Comparison of ENCODE assay signal across 32 mouse cellular contexts in genomic region chr17:14747255-14747869, GRCm38 (mm10). TPM values are rescaled to one million over a fixed set of nuclear protein-coding genes. Genes with fewer than 3 reads are reported as not detected.
DNase-seq lines count a peak whose midpoint lies in the region; ATAC-seq lines count a peak whose summit lies in the region.
"Had no signal": no experiment of that assay in that cellular context is flagged by ENCODE, and none has a peak within 500 bp of the region (broad histone marks: within the 10 kb centered on the region; RNA-seq: fewer than 3 reads in every experiment).

No protein-coding gene starts in this region.

- no peak overlapping the region for H3K4me3 ChIP-seq in forebrain, embryonic 14.5 days (ENCODE audit: low read depth, low read length)
- no peak overlapping the region for H3K4me3 ChIP-seq in forebrain, embryonic 12.5 days (replicated peaks)
- no peak overlapping the region for H3K4me3 ChIP-seq in neural tube, embryonic 13.5 days
- no peak overlapping the region for H3K4me3 ChIP-seq in neural tube, embryonic 15.5 days (replicated peaks)
- H3K4me3 ChIP-seq: embryonic facial prominence, embryonic 12.5 days; heart, embryonic 13.5 days; hindbrain, embryonic 10.5 days; midbrain, embryonic 10.5 days; myocyte had no signal

- ATAC-seq in forebrain, embryonic 14.5 days, result peak; percentile 54; the same call in 1 of the 2 replicates
- ATAC-seq in forebrain, embryonic 12.5 days (ENCODE audit: low FRiP score), result no peak
- peak; percentile 59; the same call in 1 of the 2 replicates for ATAC-seq in neural tube, embryonic 13.5 days (ENCODE audit: low read depth)
- no peak for ATAC-seq in neural tube, embryonic 15.5 days (ENCODE audit: low FRiP score)
- ATAC-seq: intestine, postnatal 0 days; midbrain, embryonic 16.5 days had no signal

- H3K36me3 ChIP-seq in forebrain, embryonic 14.5 days (ENCODE audit: control insufficient read depth, insufficient read depth, low read length), result no peaks in the 10 kb centered on the region
- H3K36me3 ChIP-seq in forebrain, embryonic 12.5 days (replicated peaks), result no peaks in the 10 kb centered on the region
- H3K36me3 ChIP-seq in neural tube, embryonic 13.5 days, result no peaks in the 10 kb centered on the region
- no peaks in the 10 kb centered on the region for H3K36me3 ChIP-seq in neural tube, embryonic 15.5 days
- H3K36me3 ChIP-seq: embryonic facial prominence, embryonic 12.5 days; G1E; heart, embryonic 13.5 days; hindbrain, embryonic 10.5 days; midbrain, embryonic 10.5 days had no signal

- no peak overlapping the region for H3K27ac ChIP-seq in forebrain, embryonic 14.5 days (ENCODE audit: low read depth, low read length)
- no peak overlapping the region for H3K27ac ChIP-seq in forebrain, embryonic 12.5 days
- no peak overlapping the region for H3K27ac ChIP-seq in neural tube, embryonic 13.5 days (replicated peaks)
- H3K27ac ChIP-seq in neural tube, embryonic 15.5 days (replicated peaks), result no peak overlapping the region
- H3K27ac ChIP-seq: embryonic facial prominence, embryonic 12.5 days; heart, embryonic 13.5 days; hindbrain, embryonic 10.5 days; liver, embryonic 14.5 days; macrophage; midbrain, embryonic 10.5 days had no signal

- H3K4me2 ChIP-seq in forebrain, embryonic 14.5 days (ENCODE audit: low read length), result no peak overlapping the region
- H3K4me2 ChIP-seq in forebrain, embryonic 12.5 days, result no peak overlapping the region
- H3K4me2 ChIP-seq in neural tube, embryonic 13.5 days, result no peak overlapping the region
- no peak overlapping the region for H3K4me2 ChIP-seq in neural tube, embryonic 15.5 days
- H3K4me2 ChIP-seq: embryonic facial prominence, embryonic 12.5 days; heart, embryonic 13.5 days had no signal

- DNase-seq in forebrain, embryonic 14.5 days (ENCODE audit: low spot score), result peak; percentile 19
- peak; percentile 9 to 15 for DNase-seq in layer of hippocampus, adult 18-20 months (ENCODE audit: low spot score in 2 of 2)
- no peak for DNase-seq in layer of hippocampus, postnatal 25 days (ENCODE audit: extremely low spot score in 1 of 2, low spot score in 1 of 2)
- DNase-seq in urinary bladder, postnatal 10 days (ENCODE audit: low spot score), result no peak
- DNase-seq: adrenal gland, adult 8-10 months; cerebellum, adult 11 months; cerebellum, adult 9-11 months; embryo, embryonic 11 days; heart, postnatal 10 days; kidney, adult 9 months; kidney, postnatal 10 days; liver; lung, adult 2 months; lung, postnatal 10 days; right cerebral cortex, adult 18-20 months; spleen, adult 18-20 months; thymus, adult 18-20 months; thymus, postnatal 36 days had no signal

- no peak overlapping the region for H3K9ac ChIP-seq in forebrain, embryonic 14.5 days (ENCODE audit: low read length)
- no peak overlapping the region for H3K9ac ChIP-seq in forebrain, embryonic 12.5 days
- no peak overlapping the region for H3K9ac ChIP-seq in neural tube, embryonic 13.5 days
- H3K9ac ChIP-seq in neural tube, embryonic 15.5 days (replicated peaks), result no peak overlapping the region
- H3K9ac ChIP-seq: embryonic facial prominence, embryonic 12.5 days; heart, embryonic 13.5 days; liver, embryonic 14.5 days had no signal

- H3K9me3 ChIP-seq in forebrain, embryonic 14.5 days (replicated peaks; ENCODE audit: control insufficient read depth, low read length), result no peaks in the 10 kb centered on the region
- H3K9me3 ChIP-seq in forebrain, embryonic 12.5 days, result no peaks in the 10 kb centered on the region
- no peaks in the 10 kb centered on the region for H3K9me3 ChIP-seq in neural tube, embryonic 13.5 days
- H3K9me3 ChIP-seq in neural tube, embryonic 15.5 days (replicated peaks), result no peaks in the 10 kb centered on the region
- H3K9me3 ChIP-seq: embryonic facial prominence, embryonic 12.5 days; G1E; heart, embryonic 13.5 days; hindbrain, embryonic 10.5 days; midbrain, embryonic 10.5 days had no signal

- H3K27me3 ChIP-seq in forebrain, embryonic 14.5 days (replicated peaks; ENCODE audit: control insufficient read depth, insufficient read depth, low read length), result no peaks in the 10 kb centered on the region
- H3K27me3 ChIP-seq in forebrain, embryonic 12.5 days, result no peaks in the 10 kb centered on the region
- H3K27me3 ChIP-seq in neural tube, embryonic 13.5 days, result no peaks in the 10 kb centered on the region
- H3K27me3 ChIP-seq in neural tube, embryonic 15.5 days (replicated peaks), result no peaks in the 10 kb centered on the region
- H3K27me3 ChIP-seq: embryonic facial prominence, embryonic 12.5 days; heart, embryonic 13.5 days had no signal

- WGBS in forebrain, embryonic 14.5 days, result 45% methylated on average over 5 of the region's 5 CpGs
- WGBS in forebrain, embryonic 12.5 days, result 60% methylated on average over 5 of the region's 5 CpGs
- WGBS in neural tube, embryonic 13.5 days, result 48% methylated on average over 5 of the region's 5 CpGs
- WGBS in neural tube, embryonic 15.5 days, result 42% methylated on average over 5 of the region's 5 CpGs

- no peaks in the 10 kb centered on the region for H3K4me1 ChIP-seq in forebrain, embryonic 14.5 days (ENCODE audit: control insufficient read depth, insufficient read depth, low read length)
- H3K4me1 ChIP-seq in forebrain, embryonic 12.5 days, result no peaks in the 10 kb centered on the region
- H3K4me1 ChIP-seq in neural tube, embryonic 13.5 days (replicated peaks), result no peaks in the 10 kb centered on the region
- no peaks in the 10 kb centered on the region for H3K4me1 ChIP-seq in neural tube, embryonic 15.5 days
- H3K4me1 ChIP-seq: embryonic facial prominence, embryonic 12.5 days; heart, embryonic 13.5 days; hindbrain, embryonic 10.5 days; midbrain, embryonic 10.5 days had no signal

RNA-seq across cellular contexts. Expression of gene Thbs2, which starts 53.3 kb away (rescaled TPM):
- 1.4 and 2.0 TPM in 2 replicates for polyA plus RNA-seq in forebrain, embryonic 14.5 days (2014; fragmentation: Nextera tagmentation; extraction: Ambion mirVana)
- 4.1 and 6.2 TPM in 2 replicates for polyA plus RNA-seq in forebrain, embryonic 12.5 days (2016; fragmentation: Nextera tagmentation; extraction: Ambion mirVana)
- total RNA-seq in layer of hippocampus, adult 18-20 months (2021), result 1 to 10 TPM; 3.0 to 4.0 TPM
- total RNA-seq in layer of hippocampus, postnatal 25 days (2021), result 1 to 10 TPM; 3.2 to 3.5 TPM
- 6.9 and 8.8 TPM in 2 replicates for polyA plus RNA-seq in neural tube, embryonic 13.5 days (2015; fragmentation: Nextera tagmentation; extraction: Ambion mirVana)
- polyA plus RNA-seq in neural tube, embryonic 15.5 days (2015; fragmentation: Nextera tagmentation; extraction: Ambion mirVana), result 9.3 and 15.8 TPM in 2 replicates
- total RNA-seq: neutrophil, adult 5-6 weeks had no signal
- polyA plus RNA-seq: G1E, macrophage had no signal

Comparison
In these comparisons a context has a peak if more than half of its experiments do, and no peak if none do; other contexts are left out.
1. ATAC-seq: peak in forebrain, embryonic 14.5 days (single experiment) and neural tube, embryonic 13.5 days (single experiment); none in forebrain, embryonic 12.5 days (single experiment) and neural tube, embryonic 15.5 days (single experiment).
2. DNase-seq: peak in forebrain, embryonic 14.5 days (single experiment) and layer of hippocampus, adult 18-20 months (2 of 2); none in layer of hippocampus, postnatal 25 days (0 of 2) and urinary bladder, postnatal 10 days (single experiment).